Mouse (Mus musculus) liver, embryonic 14.5 days (tissue): ENCODE data around the gene Tmem143. TPM values are rescaled to one million over a fixed set of nuclear protein-coding genes. Genes with fewer than 3 reads are reported as not detected.
A peak's percentile ranks its signal among the peaks of the same experiment; 100 is the strongest.

Experiments used
- ATAC-seq: fragments of 200-750 bp; cut with Nextera tagmentation; 2 replicates; pipeline ENCODE4 v1.8.0; 2017; ENCODE audit warnings: moderate number of reproducible peaks, mild to moderate bottlenecking, moderate library complexity; ENCODE audit not compliant: insufficient read depth
- DNase-seq, 3 experiments: peaks; one replicate each; pipeline ENCODE4 v3.0.0-alpha.2; 2012 to 2013; ENCODE audit warnings: low read depth in 3 of 3, low spot score in 3 of 3
- H3K27ac ChIP-seq: fragments of 300-500 bp; sonication (generic); 2 replicates; pipeline ENCODE4 v1.5.1; 2014; ENCODE audit warnings: moderate library complexity, mild to moderate bottlenecking, control low read depth, inconsistent platforms
- H3K27me3 ChIP-seq: fragments of 300-500 bp; sonication (generic); 2 replicates; pipeline ENCODE4 v1.6.1; 2014; ENCODE audit warnings: mild to moderate bottlenecking, low read length, moderate library complexity; ENCODE audit not compliant: control insufficient read depth, insufficient read depth
- H3K36me3 ChIP-seq: fragments of 300-500 bp; sonication (generic); replicated peaks from 2 replicates; pipeline ENCODE4 v1.6.1; 2014; ENCODE audit warnings: low read depth; ENCODE audit not compliant: control insufficient read depth, insufficient read depth
- H3K4me1 ChIP-seq, 2 experiments: fragments of 200-500 bp in 1 of 2; fragments of 300-500 bp in 1 of 2; sonication (generic) in 1 of 2; replicated peaks; 2 replicates each; pipeline ENCODE4 v1.6.1; 2012 to 2014; ENCODE audit warnings: antibody characterized with exemption in 1 of 2, inconsistent platforms in 1 of 2, low read length in 1 of 2; ENCODE audit not compliant: control insufficient read depth in 2 of 2, insufficient read depth in 2 of 2
- H3K4me2 ChIP-seq: fragments of 300-500 bp; sonication (generic); 2 replicates; pipeline ENCODE4 v1.6.1; 2014; ENCODE audit warnings: low read depth, mild to moderate bottlenecking, control low read depth, moderate library complexity
- H3K4me3 ChIP-seq, 2 experiments: fragments of 200-500 bp in 1 of 2; fragments of 300-500 bp in 1 of 2; sonication (generic) in 1 of 2; 2 replicates each; pipeline ENCODE4 v1.5.1; 2012 to 2014; ENCODE audit warnings: low read depth in 2 of 2, low read length in 2 of 2, mild to moderate bottlenecking in 2 of 2, control low read depth in 1 of 2, inconsistent platforms in 1 of 2, moderate library complexity in 1 of 2; ENCODE audit not compliant: insufficient read depth in 1 of 2
- H3K9ac ChIP-seq: fragments of 300-500 bp; sonication (generic); replicated peaks from 2 replicates; pipeline ENCODE4 v1.6.1; 2014; ENCODE audit warnings: mild to moderate bottlenecking, control low read depth, moderate library complexity
- H3K9me3 ChIP-seq: fragments of 300-500 bp; sonication (generic); 2 replicates; pipeline ENCODE4 v1.6.1; 2016; ENCODE audit warnings: low read length, mixed read lengths; ENCODE audit not compliant: control insufficient read depth
- CTCF ChIP-seq: IDR thresholded peaks from 2 replicates; pipeline ENCODE4 v1.5.1; 2016; ENCODE audit warnings: antibody characterized with exemption, low read depth, control low read depth
- EP300 ChIP-seq: IDR thresholded peaks from 2 replicates; pipeline ENCODE4 v1.6.1; 2016; ENCODE audit warnings: antibody characterized with exemption, low read depth
- WGBS: fragments of 180-500 bp; shearing (Covaris S2); extraction: QIAGEN DNeasy Blood & Tissue Kit; methylation state at CpG from one replicate; pipeline ENCODE4 v1.1.7; 2014; ENCODE audit not compliant: insufficient replicate concordance; 5-methylcytosine and 5-hydroxymethylcytosine counted together
- polyA plus RNA-seq, 2 experiments: library from polyadenylated mRNA; depleted of rRNA in 1 of 2; stranded (reverse) in 1 of 2; unstranded in 1 of 2; fragments of >200 nt; fragmentation: Nextera tagmentation in 1 of 2; extraction: Ambion mirVana in 1 of 2; gene quantifications; 2 replicates each; pipeline versions ENCODE4 v1.2.1 to v1.2.3; 2012 to 2014

Gene Tmem143
- polyA plus RNA-seq, 2 experiments = 2.4 to 8.6 TPM

DNA sequence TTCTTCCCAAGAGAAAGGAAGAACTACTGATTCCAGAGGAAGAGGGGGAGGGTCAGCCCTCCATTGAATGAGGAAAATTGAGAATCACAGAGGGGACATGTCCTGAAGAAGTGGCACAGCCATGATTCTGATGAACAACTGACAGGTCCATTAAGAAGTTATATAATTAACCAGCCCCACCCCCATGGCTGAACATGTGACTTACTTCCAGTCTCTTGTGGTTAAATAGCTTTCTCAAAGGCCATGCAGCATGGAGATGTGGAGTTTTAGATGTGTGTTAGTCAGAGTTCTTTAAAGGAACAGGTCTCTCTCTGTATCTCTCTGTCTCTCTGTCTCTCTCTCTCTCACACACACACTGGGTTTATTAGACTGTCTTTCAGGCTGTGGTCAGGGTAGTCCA, 11.6 kb downstream of the Tmem143 start:
- no peak overlapping the region for H3K9ac ChIP-seq
- TF ChIP-seq CTCF = no peak
- TF ChIP-seq EP300 = no peak
- no peak overlapping the region for H3K27ac ChIP-seq
- H3K9me3 ChIP-seq = no peaks in the 10 kb centered on the region
- H3K36me3 ChIP-seq = no peaks in the 10 kb centered on the region; the same call in 1 of the 2 replicates
- H3K4me3 ChIP-seq = no peak overlapping the region
- DNase-seq (no peak), ATAC-seq (no peak)
- no peaks in the 10 kb centered on the region for H3K27me3 ChIP-seq
- no peak overlapping the region for H3K4me2 ChIP-seq
- no peaks in the 10 kb centered on the region for H3K4me1 ChIP-seq

DNA sequence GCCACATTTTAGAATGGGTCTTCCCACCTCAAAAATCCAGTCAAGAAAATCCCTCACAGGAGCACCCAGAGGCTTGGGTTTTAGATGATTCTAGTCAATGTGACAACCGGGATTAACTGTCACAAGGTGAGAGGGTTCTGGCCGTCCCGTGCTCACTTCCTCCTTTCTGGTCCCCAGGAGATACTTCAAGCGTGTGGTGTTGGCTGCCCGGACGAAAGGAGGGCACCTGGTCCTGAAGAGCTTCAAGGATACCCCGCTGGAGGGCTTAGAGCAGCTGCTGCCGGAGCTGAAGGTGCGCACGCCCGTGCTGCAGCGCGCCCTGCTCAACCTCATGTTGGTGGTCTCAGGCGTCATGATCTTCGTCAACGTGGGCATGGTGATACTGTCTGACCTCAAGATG, 12.4 kb downstream of the Tmem143 start:
- Histone ChIP-seq H3K4me1 (no peaks in the 10 kb centered on the region), H3K36me3 (no peaks in the 10 kb centered on the region; the same call in 1 of the 2 replicates), H3K9ac (no peak overlapping the region), H3K9me3 (no peaks in the 10 kb centered on the region), H3K27ac (no peak overlapping the region), H3K27me3 (no peaks in the 10 kb centered on the region), H3K4me2 (no peak overlapping the region), H3K4me3 (no peak overlapping the region)
- no peak for DNase-seq
- ATAC-seq = no peak
- TF ChIP-seq CTCF = no peak
- no peak for TF ChIP-seq EP300
- WGBS = 76% methylated on average over 16 of the region's 16 CpGs

DNA sequence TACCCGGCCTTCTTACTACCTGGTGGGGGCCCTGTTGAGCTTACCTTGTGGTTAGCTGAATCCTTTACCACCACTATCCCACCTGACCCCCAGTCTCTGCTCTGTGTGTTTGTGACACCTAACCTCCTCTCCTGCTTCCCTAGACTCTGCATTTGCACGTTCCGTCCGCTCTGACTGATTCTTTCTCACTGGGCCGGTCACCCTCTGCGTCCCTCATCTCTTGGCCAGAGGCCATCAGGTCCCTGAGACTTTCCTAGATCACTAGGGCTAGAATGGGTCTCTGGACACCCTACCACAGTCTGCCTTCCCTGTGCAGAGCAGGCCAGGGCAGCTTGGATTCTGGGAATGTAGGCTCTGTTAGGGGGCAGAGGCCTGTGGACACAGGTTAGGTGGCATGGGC, 17.3 kb downstream of the Tmem143 start:
- WGBS = 68% methylated on average over 6 of the region's 6 CpGs
- Histone ChIP-seq H3K27ac (no peak overlapping the region), H3K4me2 (no peak overlapping the region), H3K36me3 (no peaks in the 10 kb centered on the region), H3K4me1 (peaks cover 0 to 2% of the 10 kb centered on the region in 2 experiments; a peak in 2 of 4 replicates), H3K9me3 (no peaks in the 10 kb centered on the region), H3K27me3 (no peaks in the 10 kb centered on the region), H3K9ac (no peak overlapping the region), H3K4me3 (no peak overlapping the region)
- DNase-seq (no peak), ATAC-seq (no peak)
- TF ChIP-seq CTCF (no peak), EP300 (no peak)

DNA sequence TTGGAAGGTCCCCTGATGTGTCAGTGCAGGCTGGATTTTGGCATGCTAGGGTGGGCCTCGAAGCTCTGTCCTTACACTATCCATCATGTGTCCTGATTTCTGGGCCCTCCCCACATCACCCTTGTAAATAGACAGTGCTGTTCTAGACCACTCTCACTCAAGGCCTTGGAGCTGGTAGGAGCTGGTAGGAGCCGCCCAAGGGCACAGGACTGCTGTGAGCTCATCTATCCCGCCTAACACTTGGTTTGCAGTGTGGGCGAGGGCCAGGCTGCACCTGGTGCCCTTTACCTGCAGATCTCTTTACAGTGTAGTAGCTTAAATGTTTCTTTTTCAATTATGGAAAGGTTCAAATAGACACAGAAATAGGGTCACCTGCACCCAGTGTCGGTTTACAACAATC, 18.3 kb downstream of the Tmem143 start:
- Histone ChIP-seq H3K4me1 (peaks cover 0 to 6% of the 10 kb centered on the region in 2 experiments; a peak in 2 of 4 replicates), H3K9me3 (no peaks in the 10 kb centered on the region), H3K4me2 (no peak overlapping the region), H3K27me3 (no peaks in the 10 kb centered on the region), H3K27ac (no peak overlapping the region), H3K4me3 (no peak overlapping the region), H3K36me3 (no peaks in the 10 kb centered on the region), H3K9ac (no peak overlapping the region; the same call in 1 of the 2 replicates)
- no peak for TF ChIP-seq CTCF
- TF ChIP-seq EP300 = no peak
- ATAC-seq (no peak), DNase-seq (no peak)
- WGBS = 58% methylated on average over 5 of the region's 5 CpGs

DNA sequence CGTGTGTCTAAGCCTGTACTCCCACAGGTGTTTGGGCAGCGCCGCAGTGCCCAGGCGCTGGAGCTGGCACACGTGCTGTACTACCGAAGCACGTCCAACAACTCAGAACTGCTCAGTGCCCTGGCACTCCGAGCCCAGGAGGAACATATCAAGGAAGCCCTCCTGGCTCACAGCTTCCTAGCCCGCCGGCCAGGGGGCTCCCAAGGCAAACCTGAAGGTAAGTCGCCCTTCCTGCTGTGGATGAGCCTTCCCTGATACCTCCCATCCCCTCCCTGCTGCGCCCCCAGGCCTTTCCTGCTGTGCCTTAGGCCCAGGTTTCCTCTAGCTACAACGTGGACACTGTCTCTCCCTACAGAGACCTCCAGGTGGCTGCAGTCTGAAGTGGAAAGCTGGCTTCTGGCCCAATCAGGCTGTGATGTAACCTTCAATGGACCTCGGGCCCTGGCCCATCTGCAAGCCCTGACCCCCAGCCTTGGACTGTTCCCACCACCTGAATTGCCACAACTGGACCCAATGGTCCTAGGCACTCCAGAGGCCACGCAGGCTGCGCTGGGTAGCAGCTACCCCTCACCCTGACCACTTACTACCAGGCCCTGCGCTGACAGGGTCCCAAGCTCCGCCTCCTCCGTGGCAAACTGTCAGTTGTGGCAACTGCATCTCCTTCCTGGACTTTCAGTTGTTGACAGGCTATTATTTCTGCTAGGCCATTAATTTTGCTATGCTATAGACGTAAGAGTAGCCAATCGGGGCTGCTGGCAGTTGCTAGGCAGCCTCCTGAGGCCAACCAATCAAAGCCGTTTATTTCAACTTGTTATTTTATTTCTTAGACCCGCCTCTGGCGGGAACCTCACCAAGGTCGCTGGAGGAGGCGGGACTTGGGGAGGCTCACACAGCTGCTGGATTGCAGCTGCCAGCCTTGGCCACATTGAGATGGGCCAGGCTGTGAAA, 19.6 kb downstream of the Tmem143 start:
- H3K4me1 ChIP-seq = peaks cover 2 to 18% of the 10 kb centered on the region in 2 experiments
- H3K36me3 ChIP-seq = no peaks in the 10 kb centered on the region
- no peak overlapping the region for H3K27ac ChIP-seq
- H3K9me3 ChIP-seq = no peaks in the 10 kb centered on the region
- peak overlapping the region; percentile 53 for H3K9ac ChIP-seq
- no peak for TF ChIP-seq EP300
- peak; percentile 17; the same call in 1 of the 2 replicates for TF ChIP-seq CTCF
- H3K4me2 ChIP-seq = peak overlapping the region; percentile 45
- no peaks in the 10 kb centered on the region for H3K27me3 ChIP-seq
- DNase-seq (peak; percentile 50 to 62 (median 59)), ATAC-seq (peak; percentile 58)
- peak overlapping the region; percentile 12 to 28 for H3K4me3 ChIP-seq
- WGBS = 41% methylated on average over 26 of the region's 26 CpGs
